Mouse (Mus musculus) gastrocnemius, postnatal 14 days (tissue): Measurements from ENCODE around the gene Pcp4l1. TPM values are rescaled to one million over a fixed set of nuclear protein-coding genes. Genes with fewer than 3 reads are reported as not detected.

Experiments used
- DNase-seq: peaks from one replicate; pipeline ENCODE4 v3.0.0; 2021; ENCODE audit warnings: mixed read lengths
- intact Hi-C: fragments of 180-260 bp; cut with DNase I; formaldehyde crosslinking; loops from one replicate; pipeline ENCODE4 v1.15.1; 2025; ENCODE audit warnings: low total_unique reads
- total RNA-seq, 2 experiments: library from RNA; stranded (reverse); gene quantifications; 2 replicates each; pipeline ENCODE4 v1.2.3; 2021

The Pcp4l1 gene
- total RNA-seq, 2 experiments from 2014 or later, result 12.3 to 17.1 TPM

GRCm38 (mm10) chr1:171222238-171223155 is 26.4 kb upstream of the Pcp4l1 start, which contains the start of gene Tomm40l:
Tomm40l (minus strand) TSS chr1:171222514.
- peak; percentile 91 for DNase-seq
- intact Hi-C loops, result loop anchor here (2.0 kb wide), 1 partner anchor 36 kb away; no protein-coding TSS in a partner anchor

DNA sequence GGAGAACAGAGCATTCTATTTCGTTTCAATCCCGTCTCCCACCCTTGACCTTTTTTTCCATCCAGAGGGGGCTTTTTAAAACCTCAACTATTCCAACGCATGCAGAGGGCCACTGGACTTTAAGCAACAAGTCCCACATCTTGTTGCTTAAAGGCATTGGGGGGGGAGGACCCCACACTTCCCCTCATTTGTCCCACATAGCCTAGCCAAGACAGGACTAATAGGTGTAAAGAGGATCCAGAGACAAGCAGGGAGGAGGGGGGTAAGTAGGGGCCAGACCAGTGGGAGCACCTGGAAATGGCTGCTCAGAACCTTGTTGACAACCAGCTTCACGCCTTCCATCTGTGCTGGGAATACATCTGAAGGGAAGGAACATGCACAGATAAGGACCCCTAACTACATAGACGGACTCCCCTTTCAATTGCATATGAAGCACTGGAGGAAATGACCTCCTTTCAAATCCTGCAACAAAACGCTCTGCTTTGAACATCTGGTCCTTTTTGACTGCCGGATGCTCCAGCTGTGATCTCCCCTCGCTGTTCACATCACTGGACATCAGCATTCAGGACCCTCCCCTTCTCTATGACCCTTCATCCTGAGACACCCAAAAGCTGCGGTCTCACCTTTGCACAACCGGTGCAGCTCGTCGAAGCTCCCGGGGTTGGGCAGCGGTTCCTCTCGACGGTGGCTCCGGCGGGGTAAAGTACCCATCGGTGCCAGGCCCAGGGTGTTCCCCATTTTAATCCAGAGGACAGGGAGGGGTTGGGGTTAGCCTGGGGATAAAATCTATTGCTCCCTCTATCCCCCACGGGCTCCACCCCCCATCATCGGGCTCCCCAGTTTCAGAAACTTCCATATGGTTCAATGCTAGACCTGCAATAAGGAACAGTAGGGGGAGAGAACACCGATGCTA is 25.5 kb upstream of the Pcp4l1 start:
- no peak for DNase-seq
- intact Hi-C loops, result loop anchor here (2.0 kb wide), 1 partner anchor 37 kb away; no protein-coding TSS in a partner anchor

DNA sequence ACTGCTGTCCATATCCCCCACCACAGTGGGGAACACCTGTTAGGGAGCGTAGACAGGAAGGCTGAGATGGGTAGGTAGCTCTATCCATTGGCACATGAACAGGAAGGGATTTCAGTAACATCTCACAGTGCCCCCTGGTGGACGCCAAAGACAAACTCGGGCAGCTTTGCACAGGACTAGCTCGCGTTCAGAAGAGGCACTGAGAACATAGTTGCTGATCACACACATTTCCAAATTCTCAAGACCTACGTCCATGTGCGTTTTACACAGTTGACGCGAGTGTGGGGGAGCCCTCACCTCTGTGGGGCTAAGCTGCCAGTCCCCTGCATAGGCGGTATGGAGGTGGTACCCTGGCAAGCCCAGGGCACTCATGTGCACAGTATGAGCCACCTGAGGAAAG is 24.8 kb upstream of the Pcp4l1 start:
- peak; percentile 80 for DNase-seq
- intact Hi-C loops, result no loop called here

GRCm38 (mm10) chr1:171216241-171216955 is 20.3 kb upstream of the Pcp4l1 start:
- intact Hi-C loops, result loop anchor here (5.0 kb wide), 1 partner anchor 54 kb away; no protein-coding TSS in a partner anchor
- DNase-seq, result no peak

- intact Hi-C loops, result no loop called here
- DNase-seq, result no peak
Measured at GRCm38 (mm10) chr1:171213801-171214496, 17.9 kb upstream of the Pcp4l1 start, which contains the start of gene Nr1i3. Nr1i3 (plus strand) TSS chr1:171213970.

- intact Hi-C loops, result no loop called here
- DNase-seq, result no peak
Measured at GRCm38 (mm10) chr1:171212854-171213253, 16.8 kb upstream of the Pcp4l1 start.

GRCm38 (mm10) chr1:171209409-171209808 is 13.3 kb upstream of the Pcp4l1 start:
- no peak for DNase-seq
- intact Hi-C loops, result no loop called here

DNA sequence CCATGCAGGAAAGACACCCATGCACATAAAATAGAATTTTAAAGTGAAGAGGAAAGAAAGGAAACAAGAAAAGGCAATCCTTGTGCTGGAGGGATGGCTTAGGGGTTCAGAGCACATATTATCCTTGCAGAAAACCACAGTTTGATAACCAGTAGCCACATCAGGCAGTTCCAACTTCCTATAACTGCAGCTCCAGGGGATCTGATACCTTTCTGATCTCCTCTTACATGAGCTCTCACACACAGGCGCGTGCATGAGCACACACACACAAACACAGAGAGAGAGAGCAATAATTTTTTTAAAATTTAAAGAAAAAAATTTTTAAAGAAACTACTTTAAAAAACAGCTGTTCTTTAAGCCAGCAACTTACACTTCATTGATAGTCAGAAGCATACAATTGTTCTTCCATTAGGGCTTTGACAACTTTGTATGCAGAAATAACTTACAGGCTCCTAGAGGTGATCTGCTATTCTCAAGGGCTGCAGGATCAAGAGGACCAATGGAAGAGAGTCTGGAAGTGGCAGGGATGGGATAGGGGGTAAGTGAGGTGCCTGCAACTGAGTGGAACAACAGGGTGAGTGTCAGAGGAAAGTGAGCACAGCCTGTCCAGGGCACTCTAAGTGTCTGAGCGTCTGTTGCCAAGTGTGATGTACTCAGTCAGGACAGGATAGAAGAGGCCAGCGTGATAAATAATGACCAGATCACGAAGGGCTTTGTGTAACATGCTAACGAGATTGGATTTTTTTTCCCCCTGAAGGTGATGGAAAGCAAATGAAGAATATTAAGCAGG is 9.8 kb upstream of the Pcp4l1 start:
- intact Hi-C loops, result no loop called here
- no peak for DNase-seq

DNA sequence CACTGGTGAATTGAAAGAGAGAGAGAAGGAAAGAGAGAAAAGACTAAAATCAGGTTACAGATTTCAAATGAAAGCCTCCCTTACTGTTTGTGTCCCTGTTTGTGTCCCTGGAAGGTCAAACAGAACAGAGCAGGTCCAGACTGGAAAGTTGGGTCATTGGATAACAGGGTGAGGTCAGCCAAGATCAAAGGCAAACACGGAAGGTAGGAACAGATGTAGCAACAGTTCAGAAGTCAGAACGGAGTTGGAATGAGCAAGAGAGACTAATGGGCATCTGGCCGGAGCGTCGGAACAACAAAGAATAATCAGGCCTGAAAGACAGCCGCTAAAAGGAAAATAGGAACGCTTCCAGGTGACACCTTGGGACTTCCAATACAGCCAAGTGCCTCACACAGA is 8.2 kb upstream of the Pcp4l1 start:
- intact Hi-C loops, result no loop called here

GRCm38 (mm10) chr1:171203471-171204248 is 7.6 kb upstream of the Pcp4l1 start:
- no peak for DNase-seq
- intact Hi-C loops, result no loop called here

More for the DNA sequence above, 8.2 kb upstream of the Pcp4l1 start:
- DNase-seq, result no peak

DNA sequence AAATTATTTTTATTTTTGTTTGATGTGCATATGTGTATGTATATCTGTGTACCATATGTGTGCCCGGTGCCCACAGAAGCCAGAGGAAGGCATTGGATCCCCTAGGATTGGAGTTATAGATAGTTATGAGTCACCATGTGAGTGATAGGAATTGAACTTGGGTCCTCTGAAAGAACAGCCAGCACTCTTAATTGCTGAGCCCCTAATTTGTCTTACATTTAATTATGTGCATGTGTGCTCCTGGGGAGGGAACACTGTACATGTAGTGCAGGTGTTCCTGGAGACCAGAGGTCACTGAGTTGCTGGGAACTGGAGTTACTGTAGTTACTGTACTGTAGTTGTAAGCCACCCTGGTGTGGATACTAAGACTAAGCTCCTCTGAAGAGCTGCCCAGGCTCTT is 4.7 kb upstream of the Pcp4l1 start:
- intact Hi-C loops, result no loop called here
- no peak for DNase-seq

DNA sequence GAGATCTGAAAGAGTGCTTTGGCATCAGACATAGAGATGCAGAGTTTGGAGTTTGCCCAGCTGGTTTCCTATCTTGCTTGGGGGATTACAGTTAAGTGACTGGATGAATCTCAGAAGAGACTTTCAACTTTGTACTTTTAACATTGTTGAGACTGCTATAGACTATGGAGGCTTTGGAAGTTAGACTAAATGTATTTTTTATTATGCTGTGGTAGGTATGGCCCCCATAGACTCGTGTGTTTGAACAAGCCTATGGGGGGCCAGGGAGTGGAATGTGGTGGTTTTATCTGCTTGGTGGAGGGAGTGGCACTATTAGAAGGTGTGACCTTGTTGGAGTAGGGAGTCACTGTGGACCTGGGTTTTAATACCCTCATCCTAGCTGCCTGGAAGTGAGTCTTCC is 3.5 kb upstream of the Pcp4l1 start:
- intact Hi-C loops, result no loop called here

DNA sequence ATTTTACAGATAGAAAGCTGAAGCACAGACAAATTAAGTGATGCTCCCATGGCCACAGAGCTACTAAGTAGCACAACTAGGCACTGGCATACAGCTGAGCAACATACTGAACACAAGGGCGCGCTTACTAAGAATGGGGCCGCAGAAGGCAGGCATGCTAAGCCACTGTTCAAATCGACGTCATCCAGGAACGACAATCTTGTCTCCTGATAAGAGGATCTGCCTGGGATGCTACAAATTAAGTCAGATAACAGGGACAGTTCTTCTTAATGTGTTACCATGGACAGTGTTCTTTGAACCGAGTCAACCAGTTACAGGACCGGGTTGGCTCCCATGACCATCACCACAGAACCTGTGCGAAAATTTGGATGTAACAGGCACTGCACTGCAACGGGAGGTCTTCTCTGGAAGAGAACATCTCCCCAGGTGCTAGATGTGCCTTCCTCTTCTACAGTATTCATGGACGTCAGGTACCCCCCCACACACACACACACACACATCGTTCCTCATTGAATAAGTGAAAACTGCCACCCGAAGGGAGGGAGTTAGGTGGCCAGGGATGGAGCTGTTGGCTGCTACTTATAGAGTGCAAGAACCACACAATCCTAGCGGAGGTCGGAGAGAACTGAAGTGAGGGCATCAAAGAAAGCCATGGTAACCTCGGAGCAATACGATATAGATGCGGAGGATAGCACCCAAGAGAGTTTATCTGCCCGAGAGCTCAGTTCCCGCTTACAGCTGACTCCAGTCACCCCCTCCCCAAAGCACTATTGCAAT is 834 bp downstream of the Pcp4l1 start:
- no peak for DNase-seq
- intact Hi-C loops, result no loop called here

More for the DNA sequence above, 3.5 kb upstream of the Pcp4l1 start:
- no peak for DNase-seq

GRCm38 (mm10) chr1:171193911-171194830 is 1.9 kb downstream of the Pcp4l1 start:
- no peak for DNase-seq
- intact Hi-C loops, result no loop called here

DNA sequence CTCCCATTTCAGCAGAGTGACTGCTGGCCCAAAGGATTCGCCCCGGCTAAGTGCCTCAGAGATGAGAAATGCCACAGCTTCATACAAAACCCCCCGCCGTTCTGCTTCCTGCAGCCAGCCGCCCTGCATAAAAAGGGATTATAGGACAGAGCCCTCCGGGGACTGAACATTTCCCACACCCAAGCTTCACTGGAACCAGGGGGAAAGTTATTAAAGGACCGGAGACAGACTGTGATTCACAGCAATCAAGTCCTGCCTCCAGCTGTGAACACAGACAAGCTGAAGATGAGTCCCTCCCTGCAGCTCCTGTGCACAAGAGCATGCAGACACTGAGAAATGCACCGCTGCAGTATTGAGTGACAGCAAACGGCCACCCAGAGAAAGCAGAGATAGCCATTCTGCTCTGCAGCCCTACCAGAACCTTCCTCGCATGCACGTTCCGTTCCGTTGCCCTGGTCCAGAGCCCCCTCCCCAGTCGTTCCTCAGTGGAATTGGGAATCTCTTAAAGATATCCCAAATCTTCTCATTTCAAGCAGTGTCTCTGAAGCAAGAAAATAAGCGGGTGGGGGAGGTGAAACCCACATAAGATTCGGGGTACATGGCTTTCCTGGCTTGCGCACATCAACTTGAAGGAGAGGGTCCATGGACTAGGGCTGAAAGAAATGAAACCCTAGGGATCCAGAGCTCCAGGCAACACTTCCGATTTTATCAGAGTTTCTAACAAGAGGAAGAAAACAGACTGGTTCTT is 2.8 kb downstream of the Pcp4l1 start:
- intact Hi-C loops, result no loop called here
- no peak for DNase-seq
